Mouse (Mus musculus): ENCODE measurements around the gene Slc5a6. TPM values are rescaled to one million over a fixed set of nuclear protein-coding genes. Genes with fewer than 3 reads are reported as not detected.
A peak's percentile ranks its signal among the peaks of the same experiment; 100 is the strongest.

Gene Slc5a6
- 10 to 100 TPM; 12.4 to 16.7 TPM for total RNA-seq (2021)

- peak; percentile 55 to 71 for DNase-seq (ENCODE audit: low spot score in 2 of 2)
- intact Hi-C loops (cut with DNase I): loop anchor here (2.0 kb wide), 1 partner anchor 88 kb away; the partner anchor contains the start of gene Preb
Observed at GRCm38 (mm10) chr5:31048763-31049641, at the start of gene Slc5a6. Gene Slc5a6, minus strand, starts transcription at chr5:31048924.

GRCm38 (mm10) chr5:31095711-31096480 lies 47.2 kb upstream of the Slc5a6 start:
- intact Hi-C loops (cut with DNase I): no loop called here
- DNase-seq (ENCODE audit: low spot score in 2 of 2): no peak

- intact Hi-C loops (cut with DNase I): loop anchor here (1.0 kb wide), 1 partner anchor 102 kb away; no protein-coding TSS in a partner anchor
- peak; percentile 65 to 82 for DNase-seq (ENCODE audit: low spot score in 2 of 2)
Observed at GRCm38 (mm10) chr5:31094799-31095691, 46.3 kb upstream of the Slc5a6 start.

GRCm38 (mm10) chr5:31094100-31094798 lies 45.5 kb upstream of the Slc5a6 start:
- intact Hi-C loops (cut with DNase I): loop anchor here (1.0 kb wide), 1 partner anchor 101 kb away; no protein-coding TSS in a partner anchor
- peak in 1 of 2 experiments; percentile 68 for DNase-seq (ENCODE audit: low spot score in 2 of 2)

GRCm38 (mm10) chr5:31093151-31094041 lies 44.7 kb upstream of the Slc5a6 start:
- intact Hi-C loops (cut with DNase I): loop anchor here (1.0 kb wide), 2 partner anchors 28 to 100 kb away; no protein-coding TSS in a partner anchor
- DNase-seq (ENCODE audit: low spot score in 2 of 2): peak; percentile 53 to 80

GRCm38 (mm10) chr5:31092231-31092975 lies 43.7 kb upstream of the Slc5a6 start:
- intact Hi-C loops (cut with DNase I): loop anchor here (1.0 kb wide), 1 partner anchor 12 kb away; no protein-coding TSS in a partner anchor
- peak; percentile 69 to 70 for DNase-seq (ENCODE audit: low spot score in 2 of 2)

- intact Hi-C loops (cut with DNase I): no loop called here
- DNase-seq (ENCODE audit: low spot score in 2 of 2): peak in 1 of 2 experiments; percentile 69
Observed at GRCm38 (mm10) chr5:31087131-31087530, 38.4 kb upstream of the Slc5a6 start.

- peak in 1 of 2 experiments; percentile 6 for DNase-seq (ENCODE audit: low spot score in 2 of 2)
- intact Hi-C loops (cut with DNase I): no loop called here
Observed at GRCm38 (mm10) chr5:31086606-31087005, 37.9 kb upstream of the Slc5a6 start.

- DNase-seq (ENCODE audit: low spot score in 2 of 2): no peak
- intact Hi-C loops (cut with DNase I): no loop called here
Observed at GRCm38 (mm10) chr5:31083949-31084348, 35.2 kb upstream of the Slc5a6 start.

GRCm38 (mm10) chr5:31082935-31083625 lies 34.4 kb upstream of the Slc5a6 start:
- DNase-seq (ENCODE audit: low spot score in 2 of 2): peak in 1 of 2 experiments; percentile 4
- intact Hi-C loops (cut with DNase I): no loop called here

GRCm38 (mm10) chr5:31082355-31082754 lies 33.6 kb upstream of the Slc5a6 start:
- peak; percentile 47 to 68 for DNase-seq (ENCODE audit: low spot score in 2 of 2)
- intact Hi-C loops (cut with DNase I): no loop called here

GRCm38 (mm10) chr5:31081386-31081785 lies 32.7 kb upstream of the Slc5a6 start:
- intact Hi-C loops (cut with DNase I): no loop called here
- peak in 1 of 2 experiments; percentile 60 for DNase-seq (ENCODE audit: low spot score in 2 of 2)

GRCm38 (mm10) chr5:31080795-31081164 lies 32.1 kb upstream of the Slc5a6 start:
- DNase-seq (ENCODE audit: low spot score in 2 of 2): peak in 1 of 2 experiments; percentile 70
- intact Hi-C loops (cut with DNase I): loop anchor here (1.0 kb wide), 2 partner anchors 12 to 41 kb away; no protein-coding TSS in a partner anchor

- peak; percentile 68 to 91 for DNase-seq (ENCODE audit: low spot score in 2 of 2)
- intact Hi-C loops (cut with DNase I): loop anchor here (1.0 kb wide), 2 partner anchors 12 to 41 kb away; no protein-coding TSS in a partner anchor
Observed at GRCm38 (mm10) chr5:31080059-31080794, 31.5 kb upstream of the Slc5a6 start.

GRCm38 (mm10) chr5:31076346-31076745 lies 27.6 kb upstream of the Slc5a6 start:
- DNase-seq (ENCODE audit: low spot score in 2 of 2): no peak
- intact Hi-C loops (cut with DNase I): no loop called here

Measured in left cerebral cortex, postnatal 25 days (tissue).